Mouse (Mus musculus) lung, adult 2 months (tissue): ENCODE data around the gene Hmgxb4.

ENCODE experiments used
- CTCF ChIP-seq: fragments of 200-500 bp; IDR thresholded peaks from 2 replicates; pipeline ENCODE4 v1.5.1; 2011; ENCODE audit warnings: mild to moderate bottlenecking, low read length, control low read depth; ENCODE audit not compliant: insufficient read depth
- POLR2A ChIP-seq: fragments of 200-500 bp; IDR thresholded peaks from 2 replicates; pipeline ENCODE4 v1.6.1; 2011; ENCODE audit warnings: low read depth, mild to moderate bottlenecking, control low read depth, low read length, borderline replicate concordance; ENCODE audit errors: extremely low read depth

DNA sequence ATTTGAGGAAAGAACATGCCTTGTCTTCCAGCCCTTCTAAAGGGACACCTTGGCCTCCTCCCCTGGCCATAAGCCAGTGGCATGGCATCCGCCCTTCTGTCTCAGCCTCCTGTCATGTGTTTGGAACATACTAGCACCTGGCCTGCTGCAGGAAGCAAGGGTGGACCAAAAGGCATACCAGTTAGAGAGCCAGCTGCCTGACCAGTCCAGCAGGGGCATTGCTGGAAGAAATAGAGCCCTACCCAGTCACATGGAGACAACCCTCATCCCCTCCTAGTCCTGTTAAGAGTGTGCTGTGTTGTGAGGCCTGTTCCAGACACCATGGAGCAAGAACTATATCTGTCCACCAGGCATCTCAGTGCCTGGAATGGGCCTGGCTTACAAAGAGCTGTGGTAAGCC is 53.1 kb downstream of the Hmgxb4 start:
- no peak for TF ChIP-seq POLR2A
- TF ChIP-seq CTCF = no peak
